Mouse (Mus musculus) midbrain, embryonic 13.5 days (tissue): ENCODE measurements around the gene Gm2431. TPM values are rescaled to one million over a fixed set of nuclear protein-coding genes. Genes with fewer than 3 reads are reported as not detected.
"Not testable (repeated sequence)": the region's sequence is repeated elsewhere in the genome, so short reads cannot be mapped to it uniquely, and the experiment has no call there.

ENCODE experiments used
- ATAC-seq: fragments of 200-750 bp; cut with Nextera tagmentation; 2 replicates; pipeline ENCODE4 v1.8.0; 2017; ENCODE audit warnings: mild to moderate bottlenecking, moderate TSS enrichment, moderate library complexity
- H3K27ac ChIP-seq: fragments of 300-500 bp; sonication (generic); 2 replicates; pipeline ENCODE4 v1.5.1; 2015; ENCODE audit warnings: inconsistent platforms, mild to moderate bottlenecking, moderate library complexity
- H3K27me3 ChIP-seq: fragments of 300-500 bp; sonication (generic); 2 replicates; pipeline ENCODE4 v1.6.1; 2015; ENCODE audit warnings: mild to moderate bottlenecking, inconsistent platforms
- H3K36me3 ChIP-seq: fragments of 300-500 bp; sonication (generic); 2 replicates; pipeline ENCODE4 v1.6.1; 2015; ENCODE audit warnings: mild to moderate bottlenecking, inconsistent platforms
- H3K4me1 ChIP-seq: fragments of 300-500 bp; sonication (generic); replicated peaks from 2 replicates; pipeline ENCODE4 v1.6.1; 2015; ENCODE audit warnings: inconsistent platforms
- H3K4me2 ChIP-seq: fragments of 300-500 bp; sonication (generic); replicated peaks from 2 replicates; pipeline ENCODE4 v1.6.1; 2015; ENCODE audit warnings: moderate library complexity, mild to moderate bottlenecking, inconsistent platforms
- H3K4me3 ChIP-seq: fragments of 300-500 bp; sonication (generic); replicated peaks from 2 replicates; pipeline ENCODE4 v1.5.1; 2015; ENCODE audit warnings: mild to moderate bottlenecking, inconsistent platforms
- H3K9ac ChIP-seq: fragments of 300-500 bp; sonication (generic); replicated peaks from 2 replicates; pipeline ENCODE4 v1.6.1; 2015; ENCODE audit warnings: mild to moderate bottlenecking, inconsistent platforms
- H3K9me3 ChIP-seq: fragments of 300-500 bp; sonication (generic); 2 replicates; pipeline ENCODE4 v1.6.1; 2016; ENCODE audit warnings: mild to moderate bottlenecking, inconsistent platforms
- WGBS: fragments of 180-500 bp; shearing (Covaris S2); methylation state at CpG from one replicate; pipeline ENCODE4 v1.1.7; 2015; 5-methylcytosine and 5-hydroxymethylcytosine counted together
- polyA plus RNA-seq: library from polyadenylated mRNA; unstranded; fragments of >200 nt; fragmentation: Nextera tagmentation; extraction: Ambion mirVana; gene quantifications from 2 replicates; pipeline ENCODE4 v1.2.1, GENCODE M21; 2015

The Gm2431 gene
- polyA plus RNA-seq: not detected in 2 replicates

DNA sequence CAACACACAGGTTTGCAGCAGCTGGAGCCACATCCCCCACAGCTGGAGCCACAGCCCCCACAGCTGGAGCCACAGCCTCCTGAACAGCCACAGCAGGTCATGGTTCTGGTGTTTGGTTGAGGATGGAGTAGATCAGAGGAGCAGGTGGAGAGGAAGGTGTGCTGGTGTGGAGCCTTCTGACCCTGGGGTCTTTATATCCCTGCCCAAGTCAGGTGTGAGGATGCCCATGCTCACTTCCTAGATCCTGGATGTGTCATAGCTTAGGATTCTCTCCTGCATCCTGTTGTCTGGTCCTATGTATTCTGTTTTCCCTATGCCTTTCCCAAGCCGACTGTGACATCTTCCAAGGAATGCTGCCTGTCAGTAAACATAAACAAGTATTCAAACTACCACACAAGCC is at the start of gene Gm2431:
TSS of gene Gm2431 (minus strand) at position 101 of the 400 bp plus-strand sequence.
- not testable (repeated sequence) for H3K9me3 ChIP-seq, H3K9ac ChIP-seq, H3K27me3 ChIP-seq, H3K4me1 ChIP-seq, H3K36me3 ChIP-seq, H3K4me3 ChIP-seq, ATAC-seq, H3K4me2 ChIP-seq, H3K27ac ChIP-seq
- WGBS: 80% methylated on average over 1 of the region's 1 CpGs

DNA sequence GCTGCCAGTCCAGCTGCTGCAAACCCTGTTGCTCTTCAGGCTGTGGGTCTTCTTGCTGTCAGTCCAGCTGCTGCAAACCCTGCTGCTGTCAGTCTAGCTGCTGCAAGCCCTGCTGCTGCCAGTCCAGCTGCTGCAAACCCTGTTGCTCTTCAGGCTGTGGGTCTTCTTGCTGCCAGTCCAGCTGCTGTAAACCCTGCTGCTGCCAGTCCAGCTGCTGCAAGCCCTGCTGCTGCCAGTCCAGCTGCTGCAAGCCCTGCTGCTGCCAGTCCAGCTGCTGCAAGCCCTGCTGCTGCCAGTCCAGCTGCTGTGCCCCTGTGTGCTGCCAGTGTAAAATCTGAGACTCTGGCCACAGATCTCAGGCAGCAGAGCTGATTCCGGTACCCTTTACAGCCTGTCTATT is 45.8 kb upstream of the Gm2431 start:
- H3K4me2 ChIP-seq, ATAC-seq: not testable (repeated sequence)
- 100% methylated on average over 1 of the region's 1 CpGs for WGBS

DNA sequence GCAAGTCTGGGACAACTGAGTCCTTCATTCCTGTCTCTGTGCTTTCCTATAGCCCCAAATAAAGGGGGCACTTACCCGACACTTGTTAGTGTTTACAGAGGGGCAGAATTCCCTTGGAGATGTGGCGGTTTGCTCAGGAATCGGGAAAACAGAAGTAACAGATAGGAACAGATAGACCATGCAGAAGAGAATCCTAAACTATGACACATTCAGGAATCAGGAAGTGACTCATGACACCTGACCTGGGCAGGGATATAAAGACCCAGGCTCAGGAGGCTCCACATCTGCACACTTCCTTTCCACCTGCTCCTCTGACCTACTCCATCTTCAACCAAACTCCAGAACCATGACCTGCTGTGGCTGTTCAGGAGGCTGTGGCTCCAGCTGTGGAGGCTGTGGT is 45.1 kb upstream of the Gm2431 start, which contains the start of gene Krtap5-4:
TSS of gene Krtap5-4 (plus strand) at position 301 of the 400 bp plus-strand sequence.
- Histone ChIP-seq H3K27me3 (no peaks in the 10 kb centered on the region), H3K4me1 (no peaks in the 10 kb centered on the region), H3K27ac (no peak within 1 kb of the TSS), H3K4me3 (no peak within 1 kb of the TSS), H3K4me2 (no peak within 1 kb of the TSS), H3K9me3 (no peaks in the 10 kb centered on the region), H3K9ac (no peak within 1 kb of the TSS), H3K36me3 (no peaks in the 10 kb centered on the region)
- no peak for ATAC-seq
- WGBS: 59% methylated on average over 3 of the region's 3 CpGs

More for the DNA sequence above, 45.8 kb upstream of the Gm2431 start:
- H3K27me3 ChIP-seq, H3K36me3 ChIP-seq, H3K9ac ChIP-seq, H3K27ac ChIP-seq, H3K4me1 ChIP-seq, H3K9me3 ChIP-seq, H3K4me3 ChIP-seq: not testable (repeated sequence)

GRCm38 (mm10) chr7:142297018-142297417 is 38.9 kb upstream of the Gm2431 start, which contains the start of gene Krtap5-1:
TSS of gene Krtap5-1 (minus strand) at chr7:142297118.
- H3K27me3 ChIP-seq, H3K4me2 ChIP-seq, H3K4me3 ChIP-seq, ATAC-seq, H3K27ac ChIP-seq, H3K4me1 ChIP-seq, H3K9me3 ChIP-seq, H3K36me3 ChIP-seq, H3K9ac ChIP-seq: not testable (repeated sequence)

GRCm38 (mm10) chr7:142296108-142296507 is 38.0 kb upstream of the Gm2431 start:
- H3K4me2 ChIP-seq, H3K9ac ChIP-seq, H3K9me3 ChIP-seq, H3K4me1 ChIP-seq, H3K36me3 ChIP-seq, H3K4me3 ChIP-seq, H3K27ac ChIP-seq, ATAC-seq, H3K27me3 ChIP-seq: not testable (repeated sequence)
- 35% methylated on average over 4 of the region's 4 CpGs for WGBS

- Histone ChIP-seq H3K4me1 (no peaks in the 10 kb centered on the region), H3K9me3 (no peaks in the 10 kb centered on the region), H3K4me3 (no peak overlapping the region), H3K27ac (no peak overlapping the region), H3K4me2 (no peak overlapping the region), H3K27me3 (no peaks in the 10 kb centered on the region), H3K36me3 (no peaks in the 10 kb centered on the region), H3K9ac (no peak overlapping the region)
- ATAC-seq: no peak
Measured at GRCm38 (mm10) chr7:142295418-142295817, 37.3 kb upstream of the Gm2431 start.

- H3K4me1 ChIP-seq, H3K4me3 ChIP-seq, H3K36me3 ChIP-seq, H3K9me3 ChIP-seq, H3K27ac ChIP-seq, H3K9ac ChIP-seq, H3K4me2 ChIP-seq, H3K27me3 ChIP-seq: not testable (repeated sequence)
- 0% methylated on average over 2 of the region's 2 CpGs for WGBS
- ATAC-seq: 0 out of 2 replicates have a peak, but pooled peaks have one; percentile 34
Measured at GRCm38 (mm10) chr7:142293851-142294250, 35.7 kb upstream of the Gm2431 start.

- not testable (repeated sequence) for H3K9me3 ChIP-seq, H3K4me2 ChIP-seq, H3K9ac ChIP-seq, H3K4me3 ChIP-seq, H3K36me3 ChIP-seq, ATAC-seq, H3K27ac ChIP-seq
- Histone ChIP-seq H3K27me3 (peaks cover 19% of the 10 kb centered on the region), H3K4me1 (peaks cover 19% of the 10 kb centered on the region)
- WGBS: 86% methylated on average over 9 of the region's 9 CpGs
Measured at GRCm38 (mm10) chr7:142285910-142286612, 27.9 kb upstream of the Gm2431 start.

DNA sequence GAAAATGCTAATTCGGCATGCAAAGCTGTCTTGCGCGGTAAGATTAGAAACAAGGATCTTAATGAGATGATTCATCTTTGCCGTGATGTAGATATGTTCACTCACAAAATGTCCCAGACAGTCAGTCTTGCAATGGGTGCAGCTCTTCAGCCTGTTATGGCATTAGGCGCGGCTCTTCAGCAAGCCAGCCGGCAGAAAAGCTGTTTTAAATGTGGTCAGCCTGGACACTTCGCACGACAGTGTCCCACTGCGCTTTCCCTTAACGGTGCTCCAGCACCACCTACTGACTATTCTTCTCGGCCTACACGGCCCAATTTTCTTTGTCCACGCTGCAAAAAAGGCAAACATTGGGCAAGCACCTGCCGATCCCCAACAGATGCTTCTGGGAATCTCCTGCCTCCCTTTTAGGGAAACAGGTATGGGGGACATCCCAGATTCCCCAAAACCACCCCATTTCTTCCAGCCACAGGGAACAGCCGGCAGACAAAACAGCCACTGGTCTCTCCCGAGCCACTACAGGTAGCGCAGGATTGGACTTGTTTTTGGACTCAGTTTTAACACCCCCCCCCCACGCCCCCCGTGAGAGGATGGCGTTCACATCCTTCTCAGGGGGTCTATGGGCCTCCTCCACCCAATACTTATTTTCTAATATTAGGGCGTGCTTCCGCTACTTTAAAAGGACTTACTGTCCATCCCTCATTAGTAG is 27.1 kb upstream of the Gm2431 start:
- H3K4me2 ChIP-seq: peak overlapping the region; percentile 87
- ATAC-seq: peak; percentile 84
- no peaks in the 10 kb centered on the region for H3K36me3 ChIP-seq
- peaks cover 19% of the 10 kb centered on the region for H3K27me3 ChIP-seq
- H3K9ac ChIP-seq: peak overlapping the region; percentile 53
- 21% methylated on average over 23 of the region's 23 CpGs for WGBS
- H3K4me1 ChIP-seq: peaks cover 19% of the 10 kb centered on the region
- H3K4me3 ChIP-seq: peak overlapping the region; percentile 57
- H3K27ac ChIP-seq: peak overlapping the region; percentile 71
- H3K9me3 ChIP-seq: no peaks in the 10 kb centered on the region

- H3K4me3 ChIP-seq: peak overlapping the region; percentile 57
- H3K36me3 ChIP-seq: no peaks in the 10 kb centered on the region
- peak overlapping the region; percentile 71 for H3K27ac ChIP-seq
- peak overlapping the region; percentile 70 for H3K9ac ChIP-seq
- H3K27me3 ChIP-seq: peaks cover 19% of the 10 kb centered on the region
- under 1% methylated on average over 19 of the region's 19 CpGs for WGBS
- H3K4me2 ChIP-seq: peak overlapping the region; percentile 87
- no peaks in the 10 kb centered on the region for H3K9me3 ChIP-seq
- peaks cover 19% of the 10 kb centered on the region for H3K4me1 ChIP-seq
- peak; percentile 88 for ATAC-seq
Measured at GRCm38 (mm10) chr7:142284615-142285080, 26.5 kb upstream of the Gm2431 start.

DNA sequence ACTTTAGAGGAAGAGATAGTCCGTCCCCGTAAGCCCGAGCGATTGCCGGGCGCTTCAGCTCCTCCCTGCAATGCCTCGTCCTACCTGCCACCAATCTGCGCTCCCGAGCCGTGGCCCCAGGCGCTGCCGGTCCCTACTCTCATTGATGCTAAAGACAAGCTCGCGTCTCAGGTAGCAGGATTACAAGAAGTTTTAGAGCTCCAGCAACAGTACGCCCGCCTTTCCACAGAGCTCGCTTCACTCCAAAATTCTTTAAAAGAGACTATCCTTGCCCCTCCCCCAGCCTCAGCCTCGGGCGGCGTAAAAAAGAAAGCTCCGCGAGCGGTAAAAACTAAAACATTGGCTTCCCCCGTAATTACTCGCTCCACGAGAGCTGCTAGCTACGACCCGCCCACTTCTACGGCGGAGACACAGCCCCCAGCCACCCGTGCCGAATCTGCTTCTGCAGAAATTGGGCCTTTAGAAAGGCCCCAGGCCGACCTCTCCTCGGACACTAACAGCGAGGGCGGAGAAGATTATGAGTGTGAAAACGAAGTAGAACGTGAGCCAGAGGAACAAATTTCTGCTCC is 26.0 kb upstream of the Gm2431 start:
- Histone ChIP-seq H3K27me3 (peaks cover 19% of the 10 kb centered on the region), H3K9ac (peak overlapping the region; percentile 70), H3K4me1 (peaks cover 19% of the 10 kb centered on the region), H3K36me3 (no peaks in the 10 kb centered on the region), H3K27ac (peak overlapping the region; percentile 71), H3K9me3 (no peaks in the 10 kb centered on the region), H3K4me3 (peak overlapping the region; percentile 57), H3K4me2 (peak overlapping the region; percentile 87)
- WGBS: under 1% methylated on average over 38 of the region's 38 CpGs
- peak; percentile 79 for ATAC-seq

GRCm38 (mm10) chr7:142282847-142283246 is 24.7 kb upstream of the Gm2431 start:
- not testable (repeated sequence) for H3K27ac ChIP-seq, ATAC-seq, H3K9me3 ChIP-seq, H3K9ac ChIP-seq, H3K36me3 ChIP-seq, H3K4me3 ChIP-seq, H3K4me2 ChIP-seq
- Histone ChIP-seq H3K4me1 (peaks cover 19% of the 10 kb centered on the region), H3K27me3 (peaks cover 19% of the 10 kb centered on the region)
- WGBS: 23% methylated on average over 2 of the region's 2 CpGs
